Mouse (Mus musculus): ENCODE data around the gene Gm5105.

Gm5105 gene

DNA sequence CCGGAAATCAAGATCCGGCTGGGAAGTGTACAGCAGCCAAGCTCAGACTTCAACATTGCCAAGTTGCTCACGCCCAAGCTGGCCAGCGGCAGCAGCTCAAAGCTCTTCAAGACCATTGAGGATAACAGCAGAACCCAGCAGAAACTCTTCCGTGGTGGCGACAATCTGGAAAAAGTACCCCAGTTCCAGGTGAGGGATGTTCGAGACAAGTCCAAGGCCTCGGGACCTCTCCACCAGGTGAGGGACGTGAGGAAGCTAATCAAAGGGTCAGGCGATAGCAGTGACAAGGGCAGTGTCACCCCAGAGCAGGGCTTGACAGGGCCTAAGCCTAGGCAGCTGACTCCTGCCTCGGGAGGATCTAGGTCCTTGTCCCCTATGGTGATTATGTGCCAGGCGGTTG, 915 bp upstream of the Gm5105 start:
- DNase-seq (ENCODE audit: low spot score) = no peak

DNA sequence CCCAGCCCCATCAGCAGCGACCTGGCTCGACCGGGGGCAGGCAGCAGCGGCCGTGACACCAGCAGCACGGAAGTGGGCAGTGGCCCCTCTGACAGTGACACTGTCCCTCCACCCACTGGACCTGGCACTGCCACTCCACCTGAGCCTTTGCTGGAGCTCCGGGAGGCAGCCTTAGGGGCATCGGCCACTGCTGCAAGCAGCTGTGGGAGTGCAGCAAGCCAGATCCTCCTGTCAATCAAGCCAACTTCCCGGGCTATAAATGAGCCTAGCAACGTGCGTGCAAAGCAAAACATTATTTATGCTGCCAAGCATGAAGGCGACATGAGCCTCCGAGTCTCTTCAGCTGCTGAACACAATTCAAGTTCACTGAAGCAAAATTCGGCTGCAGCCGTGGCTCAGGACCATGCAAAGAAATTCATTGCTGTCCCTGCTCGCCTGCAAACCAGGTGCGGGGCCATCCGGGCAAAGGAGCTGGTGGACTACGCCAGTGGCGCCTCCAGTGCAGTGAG, 786 bp downstream of the Gm5105 start:
- DNase-seq (ENCODE audit: low spot score) = no peak

DNA sequence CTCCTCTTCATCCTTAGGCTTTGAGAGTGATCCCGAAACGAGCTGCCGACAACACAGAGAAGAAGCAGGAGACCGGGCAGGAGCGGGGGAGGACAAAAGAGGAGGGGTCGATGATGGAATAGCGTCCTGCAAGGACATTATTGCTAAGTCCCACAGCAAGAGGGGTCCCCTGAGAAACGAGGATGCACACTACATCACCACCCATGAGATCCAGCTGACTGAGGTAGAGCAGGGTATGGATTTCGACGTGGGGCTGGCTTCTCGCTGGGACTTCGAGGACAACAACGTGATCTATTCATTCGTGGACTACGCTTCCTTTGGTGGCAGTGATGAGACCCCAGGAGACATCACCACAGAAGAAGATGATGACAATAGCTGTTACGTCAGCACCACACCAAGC, 1.3 kb downstream of the Gm5105 start:
- DNase-seq (ENCODE audit: low spot score) = no peak

DNA sequence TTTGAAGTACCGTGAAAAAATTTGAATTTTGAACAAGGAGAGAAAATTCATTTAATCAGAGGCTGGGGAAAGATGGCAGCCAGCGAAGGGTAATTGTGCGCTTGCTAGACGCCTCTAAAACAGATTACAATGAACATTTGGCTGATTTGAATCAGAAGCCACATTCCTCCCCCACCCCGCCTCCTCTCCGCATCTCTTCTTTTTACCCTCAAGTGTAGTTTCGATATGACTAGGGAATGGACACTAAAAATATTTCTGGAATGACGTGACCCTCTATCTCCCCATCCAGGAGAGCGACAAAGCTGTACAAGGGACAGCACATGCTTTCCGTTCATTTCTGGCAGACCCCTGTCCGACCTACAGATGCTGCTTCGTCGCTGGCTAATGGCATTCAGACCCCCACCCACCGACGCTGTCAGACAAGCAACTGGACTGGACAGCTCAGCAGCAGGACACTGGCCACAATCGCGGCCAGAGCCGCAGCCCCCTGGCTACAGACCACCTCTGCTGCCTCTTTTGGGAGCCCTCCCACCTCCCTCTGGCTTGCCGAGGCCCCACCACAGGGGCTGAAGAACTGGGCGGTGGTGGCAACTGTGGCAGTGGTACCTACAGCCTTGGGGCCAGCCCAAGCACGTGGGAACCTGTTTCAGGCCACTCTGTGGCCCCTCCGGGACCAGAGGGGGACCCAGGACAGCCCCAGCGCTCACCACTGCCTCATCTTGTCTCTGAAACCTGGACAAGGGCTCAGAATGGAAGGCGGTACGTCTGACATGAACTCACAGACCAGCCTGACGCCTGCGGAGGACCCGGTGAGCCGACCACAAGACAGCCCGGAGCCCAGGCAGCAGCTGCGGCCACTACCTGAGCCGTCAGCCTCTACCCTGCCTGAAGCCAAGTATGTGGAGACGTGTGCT, 2.2 kb downstream of the Gm5105 start, which contains the start of gene 1110002E22Rik:
TSS of gene 1110002E22Rik (plus strand) at position 321 of the 914 bp plus-strand sequence.
- DNase-seq (ENCODE audit: low spot score) = no peak

DNA sequence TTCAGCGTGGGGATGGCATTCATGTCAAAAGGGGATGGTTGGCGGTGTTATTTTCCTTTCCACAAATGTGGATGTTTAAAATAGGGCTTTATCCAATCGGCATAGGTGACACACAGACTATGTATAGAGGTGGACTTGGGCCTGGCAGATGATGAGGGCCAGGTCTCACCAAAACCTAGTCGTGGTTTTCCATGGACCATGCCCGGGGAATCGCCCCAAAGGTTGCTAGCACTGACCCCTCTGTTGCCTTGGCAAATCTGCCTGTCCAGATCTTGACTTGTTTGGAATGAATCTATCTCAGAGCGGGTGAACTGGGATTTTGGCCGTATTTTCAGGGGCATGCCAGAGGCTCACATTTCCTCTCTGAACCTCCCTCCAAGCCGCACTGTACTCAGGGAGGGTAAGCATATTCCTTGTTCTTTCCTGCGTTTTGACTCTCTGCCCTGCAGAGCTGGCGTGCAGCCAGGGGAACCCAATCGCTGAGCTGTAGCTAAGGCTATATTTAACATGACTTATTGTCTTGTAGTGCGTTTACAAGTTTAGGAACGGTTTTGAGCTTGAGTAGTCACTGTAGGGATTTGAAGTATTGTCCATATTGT, 3.4 kb downstream of the Gm5105 start:
- no peak for DNase-seq (ENCODE audit: low spot score)

DNA sequence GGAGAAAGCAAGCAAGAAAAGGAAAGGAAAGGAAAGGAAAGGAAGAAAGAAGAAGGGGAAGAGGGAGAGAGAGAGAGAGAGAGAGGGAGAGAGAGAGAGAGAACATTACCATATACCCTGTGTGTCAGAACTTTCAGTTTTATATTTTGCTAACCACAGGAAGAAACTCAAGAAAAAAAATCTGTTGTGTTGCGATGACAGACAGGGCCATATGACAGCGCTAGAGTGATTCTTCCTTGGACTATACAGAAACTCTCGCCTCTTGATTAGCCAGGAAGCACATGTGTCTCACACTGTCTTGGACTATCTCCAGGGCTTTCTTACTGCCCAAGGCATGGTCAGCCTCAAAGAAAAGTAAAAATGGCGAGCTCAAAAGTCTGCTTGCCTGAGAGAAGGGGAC, 4.5 kb downstream of the Gm5105 start:
- DNase-seq (ENCODE audit: low spot score) = no peak

DNA sequence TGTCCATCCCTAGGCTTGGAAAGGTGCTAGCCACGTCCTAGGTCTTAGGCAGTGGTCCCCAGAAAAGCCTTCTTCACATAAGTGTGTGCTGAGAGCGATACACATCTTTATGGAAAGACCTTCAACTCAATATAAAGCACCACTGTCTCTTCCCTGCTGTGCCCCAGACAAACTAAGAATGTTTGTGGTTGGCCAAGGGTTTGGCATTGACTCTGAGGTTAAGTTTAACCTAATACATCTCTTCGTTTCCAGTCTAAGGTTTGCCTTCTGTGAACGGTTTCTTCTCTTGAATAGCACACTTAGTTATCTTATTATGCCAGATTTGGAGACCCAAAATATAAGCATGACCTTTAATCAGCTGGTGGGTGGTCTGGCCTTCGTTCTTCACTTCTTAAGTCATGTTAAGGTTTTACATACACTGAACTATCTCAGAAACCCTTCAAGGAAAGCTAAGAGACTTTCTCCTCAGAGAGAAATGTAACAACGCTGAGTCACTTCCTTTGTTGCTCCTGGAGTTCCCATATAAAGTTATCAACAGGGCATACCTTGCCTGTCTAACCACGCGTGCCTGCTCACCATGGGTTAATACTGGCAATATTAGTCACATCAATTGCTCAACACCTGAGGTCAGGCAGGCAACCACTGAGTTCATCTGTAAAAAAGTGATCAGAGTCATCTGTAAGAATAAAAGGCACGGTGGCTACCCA, 5.8 kb downstream of the Gm5105 start:
- DNase-seq (ENCODE audit: low spot score) = no peak

DNA sequence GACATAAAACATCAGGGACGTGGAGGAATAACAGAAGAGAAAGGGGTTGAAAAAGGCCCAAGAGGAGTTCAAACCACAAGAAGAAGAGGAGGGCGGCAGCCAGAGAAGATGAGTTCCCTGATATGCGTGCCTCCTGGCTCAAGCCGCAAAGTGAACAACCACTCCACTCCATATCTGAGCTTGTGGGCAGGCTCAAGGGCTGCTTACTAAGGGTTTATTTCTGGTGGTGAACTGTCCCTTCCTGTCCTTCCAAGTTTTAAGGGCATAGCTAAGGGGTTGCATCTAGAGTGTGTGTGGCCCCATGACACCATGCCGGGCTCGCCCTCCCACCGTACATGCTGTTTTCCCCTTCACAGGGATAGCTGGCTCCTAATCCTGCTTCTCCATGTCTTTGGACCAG, 6.8 kb downstream of the Gm5105 start:
- no peak for DNase-seq (ENCODE audit: low spot score)

DNA sequence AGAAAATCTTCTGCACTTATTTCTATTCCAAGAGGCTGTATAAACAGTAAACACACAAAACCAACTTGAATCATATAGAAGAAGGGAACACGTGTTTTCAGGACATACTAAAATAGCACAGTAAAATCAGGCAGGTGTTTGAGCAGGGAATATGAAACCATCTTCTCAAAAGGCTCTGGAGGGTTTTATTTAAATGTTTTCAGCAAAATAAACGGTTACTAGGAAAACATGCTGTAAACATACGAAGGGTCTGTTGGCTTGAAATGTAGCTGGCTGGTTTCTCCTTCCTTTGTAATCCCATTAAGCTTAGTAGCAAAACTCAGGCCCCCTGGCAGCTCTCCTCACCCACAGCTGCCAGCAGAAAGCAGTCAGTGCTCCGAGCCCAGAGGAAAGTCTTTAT, 9.0 kb downstream of the Gm5105 start:
- no peak for DNase-seq (ENCODE audit: low spot score)

DNA sequence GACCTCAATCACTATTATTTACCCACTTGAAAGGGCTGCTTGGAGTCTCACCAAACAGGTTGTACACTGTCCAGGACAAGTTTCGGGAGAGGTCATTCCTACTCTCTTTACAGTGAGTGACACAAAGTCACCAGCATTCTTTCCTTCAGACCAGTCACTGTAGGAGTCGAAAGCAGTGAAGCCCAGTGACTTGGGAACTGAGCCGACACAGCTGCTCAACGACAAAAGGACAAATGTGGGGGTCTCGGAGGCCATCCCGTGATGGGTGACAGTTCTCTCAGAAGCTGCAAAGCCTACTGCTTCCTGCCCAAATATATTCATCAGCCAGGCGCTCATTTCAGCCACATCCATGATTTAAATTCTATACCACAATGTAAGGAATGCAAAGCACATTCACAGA, 10.2 kb downstream of the Gm5105 start:
- no peak for DNase-seq (ENCODE audit: low spot score)

DNA sequence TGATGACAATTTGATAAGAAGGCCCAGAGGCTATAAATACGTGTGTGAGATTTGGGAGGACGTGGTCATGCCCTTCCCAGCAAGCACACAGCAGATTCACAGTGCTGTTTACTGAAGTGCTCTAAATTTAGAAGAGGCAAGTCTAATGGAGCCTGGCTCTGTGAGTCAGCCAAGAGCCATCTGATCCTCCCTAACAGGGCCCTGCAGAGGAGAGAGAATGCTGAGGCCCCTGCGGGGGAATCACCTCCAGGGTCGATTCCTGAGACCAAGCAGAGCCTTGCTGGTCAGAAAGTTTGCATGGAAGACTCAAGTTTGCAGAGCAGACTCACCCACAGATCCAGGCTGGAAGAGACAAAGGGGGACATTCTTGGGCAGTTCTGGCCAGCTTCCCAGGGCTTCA, 13.2 kb downstream of the Gm5105 start:
- no peak for DNase-seq (ENCODE audit: low spot score)

DNA sequence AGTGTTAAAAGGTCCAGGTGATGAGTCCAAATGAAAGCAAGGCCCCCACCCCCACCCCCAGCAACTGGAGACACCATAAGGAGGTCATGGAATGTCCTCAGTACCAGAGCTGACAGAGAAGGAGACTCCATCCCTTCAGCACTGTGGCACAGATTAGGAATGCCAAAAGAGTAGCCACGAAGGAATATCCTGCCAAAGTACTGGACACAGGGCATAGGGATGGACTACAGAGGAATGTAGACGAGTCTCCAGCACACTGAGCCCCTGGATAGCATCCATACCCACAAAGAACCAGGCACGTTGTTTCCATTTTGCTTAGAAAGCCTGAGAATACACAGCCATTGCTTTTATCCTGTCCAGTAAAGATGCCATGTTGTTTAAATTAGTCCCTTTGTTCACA, 15.8 kb downstream of the Gm5105 start:
- no peak for DNase-seq (ENCODE audit: low spot score)

DNA sequence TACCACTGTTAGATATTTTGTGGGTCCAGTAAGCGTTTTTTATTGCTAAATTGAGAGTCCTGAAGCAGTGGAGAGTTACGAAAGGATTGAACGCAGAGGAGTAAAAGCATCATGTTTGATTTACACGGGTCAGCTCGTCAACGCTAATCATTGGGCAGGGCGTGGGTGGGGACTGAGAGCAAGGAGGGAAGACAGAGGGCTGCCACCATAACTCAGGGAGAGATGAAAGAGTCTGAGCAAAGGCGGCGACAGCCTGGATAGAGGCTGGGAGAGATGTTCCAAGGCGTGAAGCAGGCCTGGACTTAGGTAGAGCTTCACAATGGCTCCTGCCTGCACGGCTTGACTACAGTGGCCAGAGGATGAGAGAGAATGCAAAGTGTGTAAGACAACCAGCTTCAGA, 16.4 kb downstream of the Gm5105 start:
- DNase-seq (ENCODE audit: low spot score) = no peak

DNA sequence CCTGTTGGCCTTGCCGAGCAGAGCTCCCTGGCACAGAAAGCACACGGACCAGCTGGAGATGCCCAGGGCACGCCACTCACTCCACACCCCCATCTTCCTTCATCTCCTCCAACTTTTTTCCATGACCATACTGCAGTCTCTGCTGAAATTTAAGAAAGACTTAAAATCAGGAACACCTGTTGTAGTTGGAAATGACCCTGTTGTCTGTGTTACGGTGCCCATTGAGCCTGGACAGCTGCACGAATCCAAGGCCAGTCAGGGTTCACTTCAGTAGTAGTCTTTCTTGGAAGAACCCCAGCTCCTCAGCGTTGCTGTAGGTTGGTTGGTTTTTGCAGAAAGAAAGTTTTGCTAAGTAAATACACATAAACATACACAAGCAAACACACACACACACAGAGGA, 17.6 kb downstream of the Gm5105 start:
- DNase-seq (ENCODE audit: low spot score) = no peak

DNA sequence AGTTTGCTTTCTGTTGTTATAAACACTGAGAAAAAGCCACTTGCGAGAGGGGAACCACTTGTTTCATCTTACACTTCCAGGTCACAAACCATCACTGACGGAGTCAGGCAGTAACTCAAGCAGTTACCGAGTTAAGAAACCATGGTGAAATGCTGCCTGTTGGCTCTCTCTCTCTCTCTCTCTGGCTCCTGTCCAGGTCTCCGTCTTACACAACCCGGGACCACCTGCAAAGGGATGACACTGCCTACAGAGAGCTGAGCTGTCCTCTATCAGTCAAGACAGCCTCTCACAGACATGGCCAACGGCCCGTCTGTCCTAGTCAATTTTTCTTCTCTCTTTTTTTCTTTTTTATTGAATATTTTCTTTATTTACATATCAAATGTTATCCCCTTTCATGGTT, 23.9 kb downstream of the Gm5105 start:
- DNase-seq (ENCODE audit: low spot score) = no peak

DNA sequence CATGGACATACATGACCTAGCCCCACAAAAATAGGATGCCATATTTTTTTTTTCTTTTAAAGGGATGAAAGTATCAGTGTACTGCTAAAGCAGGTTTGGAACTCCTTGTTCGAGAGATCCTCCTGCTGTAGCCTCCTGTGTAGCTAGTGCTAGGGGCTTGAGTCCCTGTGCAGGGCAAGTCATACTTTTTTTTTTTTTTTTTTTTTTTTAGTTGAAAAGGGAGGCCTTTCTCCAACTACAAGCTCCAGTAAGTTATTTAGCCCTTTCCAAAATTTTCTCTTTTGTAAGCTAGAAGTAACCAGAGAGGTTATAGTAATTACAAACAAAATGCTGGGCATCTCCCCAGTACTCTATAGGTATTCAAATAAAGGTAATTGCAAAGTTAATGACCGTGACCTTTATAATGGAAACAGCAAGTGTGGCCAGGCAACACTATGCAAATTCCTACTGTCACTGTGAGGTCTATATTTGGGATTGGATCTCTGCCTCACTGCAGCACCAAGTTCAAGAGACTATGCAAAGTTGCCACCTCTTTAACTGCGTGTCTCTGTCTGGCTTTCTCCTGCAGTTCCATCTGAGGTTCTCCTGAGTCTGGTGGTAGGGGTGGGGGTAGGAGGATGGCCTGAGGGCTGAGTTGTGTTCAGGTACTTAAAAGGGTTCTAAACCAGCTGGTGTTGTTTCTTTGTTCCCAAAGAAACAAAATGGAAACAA, 25.4 kb downstream of the Gm5105 start:
- no peak for DNase-seq (ENCODE audit: low spot score)

DNA sequence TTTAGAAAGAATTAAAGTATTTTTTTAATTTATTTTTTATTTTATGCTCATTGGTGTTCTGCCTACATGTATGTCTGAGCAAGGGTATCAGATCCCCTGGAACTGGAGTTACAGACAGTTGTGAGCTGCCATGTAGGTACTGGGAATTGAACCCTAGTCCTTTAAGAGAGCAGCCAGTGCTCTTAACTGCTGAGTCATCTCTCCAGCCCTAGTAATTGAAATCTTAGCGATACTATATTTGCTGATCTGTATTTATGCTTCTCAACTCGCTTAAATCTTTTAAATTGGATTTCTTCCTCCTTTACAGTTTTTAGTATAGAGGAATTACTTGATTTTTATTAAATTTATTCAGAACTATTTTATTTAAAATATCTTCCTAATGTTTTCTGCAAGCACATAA, 26.2 kb downstream of the Gm5105 start:
- no peak for DNase-seq (ENCODE audit: low spot score)

DNA sequence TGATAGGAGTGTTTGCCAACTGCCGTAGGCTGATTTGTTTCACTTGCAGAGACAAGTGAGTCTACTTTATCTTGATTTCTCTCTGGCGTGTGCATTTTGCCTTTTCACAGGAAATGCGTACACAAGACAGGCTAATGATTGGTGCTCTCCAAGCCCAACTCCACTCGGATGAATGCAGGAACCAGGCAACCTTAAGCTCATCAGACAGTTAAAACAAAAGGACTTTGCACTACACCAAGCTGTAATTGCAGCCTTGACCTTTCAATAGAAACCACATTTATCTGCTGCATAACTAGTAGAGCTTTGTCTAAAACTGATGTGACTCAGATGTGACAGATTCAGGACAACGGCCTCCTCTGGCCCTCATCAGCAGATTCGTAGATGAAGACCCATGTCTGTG, 33.2 kb downstream of the Gm5105 start:
- DNase-seq (ENCODE audit: low spot score) = no peak

DNA sequence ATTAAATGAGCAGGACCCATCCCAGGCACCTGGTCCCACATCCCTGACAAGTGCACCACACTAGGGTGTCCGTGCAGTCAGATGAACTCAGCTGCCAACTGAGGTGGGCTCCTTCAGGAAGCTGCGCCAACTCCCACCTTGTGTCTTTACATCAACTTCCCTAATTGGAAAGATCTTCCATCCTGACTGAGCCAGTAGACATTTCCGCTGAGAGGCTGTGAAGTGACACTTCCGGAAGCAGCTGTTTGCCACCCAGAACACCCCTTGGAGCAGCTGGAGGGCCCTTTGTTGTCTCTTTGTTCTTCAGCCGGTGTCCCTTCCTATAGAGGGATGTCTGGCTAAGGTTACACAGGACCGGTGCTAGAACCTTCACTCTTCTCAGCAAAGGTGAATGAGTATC, 36.6 kb downstream of the Gm5105 start:
- DNase-seq (ENCODE audit: low spot score) = no peak

DNA sequence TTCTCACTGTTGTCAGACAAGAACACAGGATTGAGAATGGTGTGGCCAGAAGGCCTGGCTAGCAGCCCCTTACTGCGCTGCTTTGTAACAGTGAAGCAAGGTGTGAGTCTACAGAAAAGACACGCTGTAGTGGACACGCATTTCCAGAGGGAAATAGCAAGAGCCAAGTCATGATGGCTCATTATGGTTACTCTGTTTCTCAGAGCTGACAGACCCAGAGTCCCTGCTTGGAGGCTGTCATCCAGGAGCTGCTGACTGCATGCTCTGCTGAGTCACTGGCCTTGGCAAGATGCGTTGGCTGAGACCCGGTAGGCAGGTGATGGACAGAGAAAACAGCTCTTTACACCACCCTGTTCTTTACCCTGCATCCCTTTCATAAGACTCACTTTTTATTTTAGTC, 37.8 kb downstream of the Gm5105 start:
- no peak for DNase-seq (ENCODE audit: low spot score)

DNA sequence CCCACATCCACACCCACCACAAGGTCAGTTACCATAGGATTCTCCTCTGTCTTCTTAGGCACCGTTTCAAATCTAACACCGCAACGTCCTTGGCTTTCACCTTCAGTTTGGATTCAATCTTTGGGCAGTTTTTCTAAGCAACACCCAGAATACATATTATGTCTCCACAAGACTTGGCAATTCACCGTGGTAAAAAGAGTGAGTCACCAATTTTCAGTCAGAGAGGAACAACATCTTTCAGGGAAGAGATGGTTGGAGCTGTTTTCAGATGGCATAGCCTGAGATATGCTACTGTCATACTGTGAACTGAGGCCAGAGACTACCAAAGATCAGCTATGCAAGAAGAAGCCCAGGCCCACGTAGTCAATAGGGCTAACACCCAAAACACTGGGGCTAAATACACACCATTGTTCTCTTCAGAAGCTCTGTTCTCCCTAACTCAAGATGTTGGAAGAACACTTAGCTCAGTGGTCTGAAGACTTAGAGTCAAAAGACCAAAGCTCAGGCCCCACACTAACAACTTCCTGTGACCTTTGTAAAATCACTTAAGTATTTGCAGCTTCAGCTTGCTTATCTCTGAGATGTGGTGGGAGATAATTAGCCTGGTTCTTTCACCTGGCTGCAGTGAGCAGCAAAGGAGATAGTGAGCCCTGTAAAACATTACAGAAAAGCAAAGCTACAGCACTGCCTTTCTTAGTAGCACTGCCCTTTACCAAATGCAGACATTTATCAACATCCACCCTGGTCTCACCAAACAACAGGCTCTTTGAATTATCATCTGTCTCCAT, 39.4 kb downstream of the Gm5105 start:
- DNase-seq (ENCODE audit: low spot score) = no peak
